Mouse (Mus musculus): ENCODE data around the gene Mafk. TPM values are rescaled to one million over a fixed set of nuclear protein-coding genes. Genes with fewer than 3 reads are reported as not detected.
A peak's percentile ranks its signal among the peaks of the same experiment; 100 is the strongest.

Mafk gene
- polyA plus RNA-seq, 1 experiment from 2014 or later = 7.5 TPM

DNA sequence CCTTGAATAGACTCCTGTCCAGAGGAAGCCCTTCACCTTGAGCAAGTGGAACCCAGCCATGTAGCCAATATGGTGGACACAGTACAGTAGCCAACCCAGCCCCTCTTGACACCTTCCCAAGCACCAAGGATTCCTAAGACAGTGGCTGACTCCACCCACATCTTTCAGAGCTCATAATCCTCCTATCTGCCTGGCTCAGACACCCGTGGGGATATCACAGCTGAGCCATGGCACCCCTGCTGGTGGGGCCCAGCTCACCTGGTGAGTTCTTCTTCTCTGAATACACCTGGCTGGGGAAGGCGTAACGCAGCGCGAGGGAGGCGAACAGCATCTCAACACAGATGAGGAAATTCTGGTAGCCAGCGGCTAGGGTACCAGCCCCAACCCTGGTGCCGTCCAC, 14.6 kb downstream of the Mafk start:
- Histone ChIP-seq H3K4me2 (ENCODE audit: low read depth, low read length, severe bottlenecking) (no peak overlapping the region), H3K27me3 (ENCODE audit: control insufficient read depth, insufficient read depth, low read length) (no peaks in the 10 kb centered on the region), H3K4me3 (ENCODE audit: low read depth, low read length) (no peak overlapping the region), H3K9me3 (ENCODE audit: control insufficient read depth, low read length) (no peaks in the 10 kb centered on the region), H3K36me3 (ENCODE audit: control insufficient read depth, insufficient read depth, low read length) (no peaks in the 10 kb centered on the region), H3K9ac (ENCODE audit: low read length) (no peak overlapping the region), H3K4me1 (replicated peaks; ENCODE audit: control insufficient read depth, insufficient read depth, low read length) (peaks cover 5% of the 10 kb centered on the region), H3K27ac (ENCODE audit: low read depth, low read length) (no peak overlapping the region)
- ATAC-seq (replicated peaks; ENCODE audit: low FRiP score) (no peak), DNase-seq (ENCODE audit: low spot score) (peak; percentile 49)
- WGBS = 91% methylated on average over 8 of the region's 8 CpGs

DNA sequence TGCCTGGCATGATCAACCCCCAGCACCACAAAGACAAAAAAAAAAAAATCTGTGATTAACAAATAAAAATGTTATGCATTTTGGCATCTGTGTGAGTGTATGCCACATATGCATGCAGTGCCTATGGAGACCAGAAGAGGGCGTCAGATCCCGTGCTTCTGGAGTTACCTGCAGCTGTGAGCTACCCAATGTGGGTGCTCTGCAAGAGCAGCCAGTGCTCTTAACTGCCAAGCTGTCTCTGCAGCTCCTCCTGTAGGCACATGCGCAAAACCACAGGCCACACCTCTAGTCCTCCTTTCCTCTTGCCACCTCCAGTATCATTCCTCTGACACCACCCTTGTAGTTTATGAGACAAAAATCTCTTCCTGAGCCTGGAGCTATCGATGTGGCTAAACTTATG, 18.1 kb downstream of the Mafk start:
- ATAC-seq (replicated peaks; ENCODE audit: low FRiP score) = no peak
- H3K9ac ChIP-seq (ENCODE audit: low read length) = no peak overlapping the region
- no peak overlapping the region for H3K4me3 ChIP-seq (ENCODE audit: low read depth, low read length)
- H3K36me3 ChIP-seq (ENCODE audit: control insufficient read depth, insufficient read depth, low read length) = no peaks in the 10 kb centered on the region
- 65% methylated on average over 4 of the region's 4 CpGs for WGBS
- H3K27ac ChIP-seq (ENCODE audit: low read depth, low read length) = no peak overlapping the region
- H3K4me1 ChIP-seq (replicated peaks; ENCODE audit: control insufficient read depth, insufficient read depth, low read length) = no peaks in the 10 kb centered on the region
- H3K9me3 ChIP-seq (ENCODE audit: control insufficient read depth, low read length) = no peaks in the 10 kb centered on the region
- peak; percentile 48 for DNase-seq (ENCODE audit: low spot score)
- no peak overlapping the region for H3K4me2 ChIP-seq (ENCODE audit: low read depth, low read length, severe bottlenecking)
- H3K27me3 ChIP-seq (ENCODE audit: control insufficient read depth, insufficient read depth, low read length) = no peaks in the 10 kb centered on the region; the same call in 1 of the 2 replicates

DNA sequence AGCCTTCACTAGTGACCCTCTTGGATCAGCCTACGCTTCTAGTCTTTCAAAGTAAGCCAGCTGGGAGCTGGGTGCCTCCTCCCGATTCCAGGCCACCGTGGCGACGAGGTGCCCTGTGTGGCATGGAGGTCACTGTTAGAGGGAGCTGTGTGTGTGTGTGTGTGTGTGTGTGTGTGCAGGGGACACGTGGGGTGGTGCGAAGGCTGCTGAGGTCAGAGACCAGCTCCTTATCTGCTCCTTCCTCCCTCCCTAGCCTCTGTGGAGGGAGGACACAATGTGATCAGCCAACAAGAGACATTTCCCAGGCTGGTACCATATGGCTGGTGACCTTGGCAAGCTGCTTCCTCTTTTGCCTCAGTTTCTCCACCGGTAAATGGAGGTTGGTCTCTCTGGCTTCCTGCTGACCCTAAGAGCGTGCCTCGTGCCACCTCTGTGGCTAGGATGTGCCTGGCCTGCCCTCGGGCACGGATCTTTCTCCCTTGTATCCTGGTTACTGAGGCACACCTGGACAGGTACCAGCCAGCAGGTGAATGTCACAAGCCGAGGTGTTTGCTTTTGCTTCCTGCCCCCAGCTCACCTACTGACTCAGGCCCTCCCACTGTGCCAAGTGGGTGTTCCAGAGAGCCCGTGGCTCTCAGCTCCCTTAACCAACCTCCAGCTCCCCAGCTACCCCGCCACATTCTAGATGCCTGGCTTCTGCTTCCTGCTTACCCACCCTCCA, 20.5 kb downstream of the Mafk start:
- no peak for ATAC-seq (replicated peaks; ENCODE audit: low FRiP score)
- WGBS = 81% methylated on average over 15 of the region's 15 CpGs

DNA sequence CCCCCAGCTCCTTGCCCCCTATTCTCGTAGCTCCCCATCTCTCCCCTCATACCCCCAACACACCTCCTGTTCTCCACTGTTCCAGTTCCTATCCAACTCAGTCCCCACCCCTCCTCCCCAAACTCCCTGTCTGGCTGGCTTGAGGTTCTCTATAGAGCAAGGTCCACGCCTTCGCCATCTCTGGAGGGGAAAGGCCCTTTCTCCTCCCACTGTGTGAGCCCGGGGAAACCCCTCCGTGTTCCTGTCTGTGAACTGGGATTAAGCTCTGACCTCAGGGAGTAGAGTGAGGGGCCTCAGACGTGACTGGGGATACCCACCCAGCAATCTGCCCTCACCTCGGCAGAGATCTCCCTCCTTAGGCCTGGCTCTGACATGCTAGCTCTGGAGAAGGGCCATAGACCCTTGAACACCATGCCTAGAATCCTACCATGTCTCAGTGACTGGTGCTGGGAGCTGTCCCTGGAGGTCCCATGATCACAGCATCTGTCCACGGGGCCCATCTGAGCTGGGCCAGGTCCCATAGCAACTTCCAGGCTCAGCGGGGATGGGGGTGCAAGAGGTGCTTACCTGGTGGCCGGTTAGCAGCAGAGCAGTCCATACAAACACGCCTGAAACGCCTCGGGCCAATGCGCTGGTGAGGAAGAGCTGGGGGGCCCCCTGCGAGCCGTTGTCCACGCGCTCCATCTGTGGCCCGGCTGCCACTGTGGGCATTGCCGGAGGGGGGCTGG, 21.2 kb downstream of the Mafk start:
- H3K36me3 ChIP-seq (ENCODE audit: control insufficient read depth, insufficient read depth, low read length) = no peaks in the 10 kb centered on the region
- H3K4me2 ChIP-seq (ENCODE audit: low read depth, low read length, severe bottlenecking) = no peak overlapping the region
- no peaks in the 10 kb centered on the region for H3K4me1 ChIP-seq (replicated peaks; ENCODE audit: control insufficient read depth, insufficient read depth, low read length)
- H3K4me3 ChIP-seq (ENCODE audit: low read depth, low read length) = no peak overlapping the region
- H3K9ac ChIP-seq (ENCODE audit: low read length) = no peak overlapping the region
- no peaks in the 10 kb centered on the region; the same call in 1 of the 2 replicates for H3K27me3 ChIP-seq (ENCODE audit: control insufficient read depth, insufficient read depth, low read length)
- no peak overlapping the region for H3K27ac ChIP-seq (ENCODE audit: low read depth, low read length)
- no peaks in the 10 kb centered on the region for H3K9me3 ChIP-seq (ENCODE audit: control insufficient read depth, low read length)
- peak; percentile 49 for DNase-seq (ENCODE audit: low spot score)
- WGBS = 74% methylated on average over 20 of the region's 20 CpGs
- ATAC-seq (replicated peaks; ENCODE audit: low FRiP score) = no peak

More for the DNA sequence above, 20.5 kb downstream of the Mafk start:
- H3K27me3 ChIP-seq (ENCODE audit: control insufficient read depth, insufficient read depth, low read length) = no peaks in the 10 kb centered on the region; the same call in 1 of the 2 replicates
- no peaks in the 10 kb centered on the region for H3K9me3 ChIP-seq (ENCODE audit: control insufficient read depth, low read length)
- no peak overlapping the region for H3K4me3 ChIP-seq (ENCODE audit: low read depth, low read length)
- H3K27ac ChIP-seq (ENCODE audit: low read depth, low read length) = no peak overlapping the region
- H3K4me1 ChIP-seq (replicated peaks; ENCODE audit: control insufficient read depth, insufficient read depth, low read length) = no peaks in the 10 kb centered on the region
- H3K9ac ChIP-seq (ENCODE audit: low read length) = no peak overlapping the region
- peak; percentile 45 for DNase-seq (ENCODE audit: low spot score)
- H3K4me2 ChIP-seq (ENCODE audit: low read depth, low read length, severe bottlenecking) = no peak overlapping the region
- no peaks in the 10 kb centered on the region for H3K36me3 ChIP-seq (ENCODE audit: control insufficient read depth, insufficient read depth, low read length)

DNA sequence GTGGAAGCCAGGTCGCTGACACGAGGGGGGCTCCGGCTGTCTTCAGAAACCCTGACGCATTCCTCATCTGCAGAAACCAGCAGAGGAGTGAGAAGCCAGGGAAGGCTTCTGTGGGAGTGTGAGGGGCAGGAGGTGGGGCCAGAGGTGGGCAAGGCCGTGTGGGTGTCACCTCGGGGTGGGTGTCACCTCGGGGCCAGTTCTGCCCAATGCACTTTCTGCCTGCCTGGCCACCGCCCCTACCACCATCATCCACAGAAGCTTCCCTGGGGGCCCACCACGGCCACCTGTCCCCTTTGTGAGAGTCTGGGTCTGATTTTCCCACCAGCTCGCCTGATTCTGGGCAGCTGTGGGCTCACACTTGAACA, 21.8 kb downstream of the Mafk start:
- WGBS = 48% methylated on average over 10 of the region's 10 CpGs
- ATAC-seq (replicated peaks; ENCODE audit: low FRiP score) = no peak
- DNase-seq (ENCODE audit: low spot score) = no peak
- no peak overlapping the region for H3K9ac ChIP-seq (ENCODE audit: low read length)
- no peak overlapping the region for H3K4me2 ChIP-seq (ENCODE audit: low read depth, low read length, severe bottlenecking)
- no peak overlapping the region for H3K4me3 ChIP-seq (ENCODE audit: low read depth, low read length)
- no peaks in the 10 kb centered on the region for H3K4me1 ChIP-seq (replicated peaks; ENCODE audit: control insufficient read depth, insufficient read depth, low read length)
- no peak overlapping the region for H3K27ac ChIP-seq (ENCODE audit: low read depth, low read length)
- no peaks in the 10 kb centered on the region; the same call in 1 of the 2 replicates for H3K27me3 ChIP-seq (ENCODE audit: control insufficient read depth, insufficient read depth, low read length)
- no peaks in the 10 kb centered on the region for H3K9me3 ChIP-seq (ENCODE audit: control insufficient read depth, low read length)
- no peaks in the 10 kb centered on the region for H3K36me3 ChIP-seq (ENCODE audit: control insufficient read depth, insufficient read depth, low read length)

- WGBS = 11% methylated on average over 12 of the region's 13 CpGs
- no peak for ATAC-seq (replicated peaks; ENCODE audit: low FRiP score)
- no peaks in the 10 kb centered on the region for H3K9me3 ChIP-seq (ENCODE audit: control insufficient read depth, low read length)
- peak; percentile 45 for DNase-seq (ENCODE audit: low spot score)
- H3K36me3 ChIP-seq (ENCODE audit: control insufficient read depth, insufficient read depth, low read length) = no peaks in the 10 kb centered on the region
- no peak overlapping the region for H3K4me3 ChIP-seq (ENCODE audit: low read depth, low read length)
- H3K4me1 ChIP-seq (replicated peaks; ENCODE audit: control insufficient read depth, insufficient read depth, low read length) = no peaks in the 10 kb centered on the region
- H3K4me2 ChIP-seq (ENCODE audit: low read depth, low read length, severe bottlenecking) = no peak overlapping the region
- H3K27me3 ChIP-seq (ENCODE audit: control insufficient read depth, insufficient read depth, low read length) = no peaks in the 10 kb centered on the region; the same call in 1 of the 2 replicates
- no peak overlapping the region for H3K27ac ChIP-seq (ENCODE audit: low read depth, low read length)
- H3K9ac ChIP-seq (ENCODE audit: low read length) = no peak overlapping the region
These were observed 22.7 kb downstream of the Mafk start for GRCm38 (mm10) chr5:139813963-139814381.

GRCm38 (mm10) chr5:139815964-139816363, 24.7 kb downstream of the Mafk start:
- H3K27me3 ChIP-seq (ENCODE audit: control insufficient read depth, insufficient read depth, low read length) = no peaks in the 10 kb centered on the region; the same call in 1 of the 2 replicates
- no peaks in the 10 kb centered on the region for H3K36me3 ChIP-seq (ENCODE audit: control insufficient read depth, insufficient read depth, low read length)
- ATAC-seq (replicated peaks; ENCODE audit: low FRiP score) = no peak
- 86% methylated on average over 6 of the region's 6 CpGs for WGBS
- no peak for DNase-seq (ENCODE audit: low spot score)
- H3K27ac ChIP-seq (ENCODE audit: low read depth, low read length) = no peak overlapping the region
- H3K4me2 ChIP-seq (ENCODE audit: low read depth, low read length, severe bottlenecking) = no peak overlapping the region
- no peaks in the 10 kb centered on the region for H3K9me3 ChIP-seq (ENCODE audit: control insufficient read depth, low read length)
- H3K4me1 ChIP-seq (replicated peaks; ENCODE audit: control insufficient read depth, insufficient read depth, low read length) = no peaks in the 10 kb centered on the region
- H3K9ac ChIP-seq (ENCODE audit: low read length) = no peak overlapping the region
- no peak overlapping the region for H3K4me3 ChIP-seq (ENCODE audit: low read depth, low read length)

DNA sequence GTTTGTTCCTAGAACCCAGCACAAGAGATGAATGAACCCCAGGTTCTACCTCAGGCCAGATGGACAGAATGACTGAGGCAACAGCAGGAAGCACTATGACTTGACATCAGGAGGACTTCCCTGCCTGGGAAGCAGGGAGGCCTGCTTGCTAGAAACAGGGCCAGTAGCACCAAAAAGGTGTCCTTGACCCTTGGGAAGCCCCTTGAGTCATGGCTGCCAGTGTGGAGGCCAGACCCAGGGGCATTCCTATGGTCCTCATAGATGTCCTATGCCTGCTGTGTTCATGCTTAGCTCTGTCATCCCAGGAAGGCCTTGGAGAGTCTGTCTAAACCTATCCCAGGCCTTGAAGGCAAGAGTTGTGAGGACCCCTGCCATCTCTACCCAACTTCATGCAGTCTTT, 25.1 kb downstream of the Mafk start:
- Histone ChIP-seq H3K9me3 (ENCODE audit: control insufficient read depth, low read length) (no peaks in the 10 kb centered on the region), H3K4me1 (replicated peaks; ENCODE audit: control insufficient read depth, insufficient read depth, low read length) (no peaks in the 10 kb centered on the region), H3K27ac (ENCODE audit: low read depth, low read length) (no peak overlapping the region), H3K36me3 (ENCODE audit: control insufficient read depth, insufficient read depth, low read length) (no peaks in the 10 kb centered on the region), H3K9ac (ENCODE audit: low read length) (no peak overlapping the region), H3K4me3 (ENCODE audit: low read depth, low read length) (no peak overlapping the region), H3K27me3 (ENCODE audit: control insufficient read depth, insufficient read depth, low read length) (no peaks in the 10 kb centered on the region; the same call in 1 of the 2 replicates), H3K4me2 (ENCODE audit: low read depth, low read length, severe bottlenecking) (no peak overlapping the region)
- ATAC-seq (replicated peaks; ENCODE audit: low FRiP score) (no peak), DNase-seq (ENCODE audit: low spot score) (no peak)
